12 mouse cellular contexts compared by ENCODE assay signal in genomic region chr10:56893210-56893705, GRCm38 (mm10).
DNase-seq lines count a peak whose midpoint lies in the region; ATAC-seq and TF ChIP-seq lines count a peak whose summit lies in the region.
"Had no signal": no experiment of that assay in that cellular context is flagged by ENCODE, and none has a peak within 500 bp of the region (broad histone marks: within the 10 kb centered on the region; RNA-seq: fewer than 3 reads in every experiment).

No protein-coding gene starts in this region.

- peaks cover 4% of the 10 kb centered on the region; the same call in 1 of the 2 replicates for H3K4me1 ChIP-seq in neural tube, embryonic 11.5 days (ENCODE audit: control insufficient read depth, insufficient read depth, low read length)
- H3K4me1 ChIP-seq in lung, postnatal 0 days (ENCODE audit: insufficient read depth, low read depth, low read length): no peaks in the 10 kb centered on the region

- H3K27ac ChIP-seq in neural tube, embryonic 11.5 days (ENCODE audit: low read depth, low read length): 0 out of 2 replicates have a peak overlapping the region, but pooled peaks have one; percentile 39
- no peak overlapping the region for H3K27ac ChIP-seq in lung, postnatal 0 days (ENCODE audit: low read length)
- H3K27ac ChIP-seq: gastrocnemius, adult 2 months had no signal

- WGBS in neural tube, embryonic 11.5 days: 26% methylated on average over 8 of the region's 8 CpGs
- 79% methylated on average over 8 of the region's 8 CpGs for WGBS in lung, postnatal 0 days

- no peaks in the 10 kb centered on the region for H3K27me3 ChIP-seq in neural tube, embryonic 11.5 days (ENCODE audit: control insufficient read depth, insufficient read depth, low read length)
- no peaks in the 10 kb centered on the region for H3K27me3 ChIP-seq in lung, postnatal 0 days (replicated peaks; ENCODE audit: insufficient read depth, low read length)

- H3K9ac ChIP-seq in neural tube, embryonic 11.5 days (ENCODE audit: low read length): no peak overlapping the region
- H3K9ac ChIP-seq in lung, postnatal 0 days (replicated peaks; ENCODE audit: low read depth): no peak overlapping the region

- H3K4me3 ChIP-seq in neural tube, embryonic 11.5 days (ENCODE audit: low read depth, low read length): no peak overlapping the region
- no peak overlapping the region for H3K4me3 ChIP-seq in lung, postnatal 0 days (ENCODE audit: low read depth, low read length)
- H3K4me3 ChIP-seq: gastrocnemius, adult 2 months had no signal

- no peak overlapping the region for H3K4me2 ChIP-seq in neural tube, embryonic 11.5 days (ENCODE audit: low read depth)
- H3K4me2 ChIP-seq in lung, postnatal 0 days (replicated peaks; ENCODE audit: low read depth, low read length): no peak overlapping the region

- no peak for TF ChIP-seq CTCF in lung, postnatal 0 days (IDR thresholded peaks at IDR 0.05)

- TF ChIP-seq EP300 in lung, postnatal 0 days (IDR thresholded peaks at IDR 0.05): no peak

- intact Hi-C loops in left cerebral cortex, postnatal 4 days (cut with DNase I): no loop called here

- ATAC-seq in neural tube, embryonic 11.5 days (ENCODE audit: insufficient read depth, low FRiP score, low TSS enrichment): peak; percentile 83
- no peak for ATAC-seq in lung, postnatal 0 days
- no peak for ATAC-seq in megakaryocyte, adult 5-6 weeks (ENCODE audit: poor library complexity, severe bottlenecking)

- DNase-seq in neural tube, embryonic 11.5 days (ENCODE audit: low spot score): peak; percentile 38
- DNase-seq in neural tube, embryonic 10.5 days (ENCODE audit: extremely low spot score, low spot score): no peak
- peak; percentile 32 to 47 for DNase-seq in frontal cortex, postnatal 10 days (ENCODE audit: low spot score in 2 of 2)
- DNase-seq in left cerebral cortex, postnatal 4 days: peak; percentile 50
- peak; percentile 71 to 77 for DNase-seq in right cerebral cortex, postnatal 10 days (ENCODE audit: low spot score in 2 of 2)
- DNase-seq in heart, postnatal 4 days: no peak
- no peak for DNase-seq in lung, postnatal 0 days (ENCODE audit: low spot score)
- DNase-seq: adrenal gland, postnatal 10 days; gastrocnemius, adult 2 months; kidney, postnatal 14 days; lung, postnatal 4 days had no signal

- no peaks in the 10 kb centered on the region for H3K36me3 ChIP-seq in neural tube, embryonic 11.5 days (ENCODE audit: control insufficient read depth, insufficient read depth, low read length)
- no peaks in the 10 kb centered on the region for H3K36me3 ChIP-seq in lung, postnatal 0 days (ENCODE audit: insufficient read depth, low read length)

- H3K9me3 ChIP-seq in neural tube, embryonic 11.5 days (ENCODE audit: control insufficient read depth, low read length): no peaks in the 10 kb centered on the region
- H3K9me3 ChIP-seq in lung, postnatal 0 days (ENCODE audit: low read length): no peaks in the 10 kb centered on the region

Comparison
In these comparisons a context has a peak if more than half of its experiments do, and no peak if none do; other contexts are left out.
1. DNase-seq: peak in neural tube, embryonic 11.5 days (single experiment), frontal cortex, postnatal 10 days (2 of 2), left cerebral cortex, postnatal 4 days (single experiment) and right cerebral cortex, postnatal 10 days (2 of 2); none in neural tube, embryonic 10.5 days (single experiment), heart, postnatal 4 days (single experiment) and lung, postnatal 0 days (single experiment).